Mouse (Mus musculus) kidney, postnatal 10 days (tissue): ENCODE results near the gene Gm3633.
"Not testable (repeated sequence)": the region's sequence is repeated elsewhere in the genome, so short reads cannot be mapped to it uniquely, and the experiment has no call there.

ENCODE experiments used
- DNase-seq: peaks from one replicate; pipeline ENCODE4 v3.0.0; 2021; ENCODE audit warnings: mixed read lengths

The Gm3633 gene

GRCm38 (mm10) chr14:42641817-42642216 lies at the start of gene Gm3633:
Gm3633 (minus strand) TSS chr14:42641917.
- DNase-seq: not testable (repeated sequence)

GRCm38 (mm10) chr14:42655638-42656037 lies 13.9 kb upstream of the Gm3633 start, which contains the start of gene Gm10378:
Gm10378 (plus strand) TSS chr14:42655938.
- not testable (repeated sequence) for DNase-seq

- DNase-seq: not testable (repeated sequence)
Measured at GRCm38 (mm10) chr14:42599782-42600181, 41.9 kb downstream of the Gm3633 start, which contains the start of gene Gm17124. Gm17124 (minus strand) TSS chr14:42599882.
